8 mouse cellular contexts compared by ENCODE assay signal in the genomic region with DNA sequence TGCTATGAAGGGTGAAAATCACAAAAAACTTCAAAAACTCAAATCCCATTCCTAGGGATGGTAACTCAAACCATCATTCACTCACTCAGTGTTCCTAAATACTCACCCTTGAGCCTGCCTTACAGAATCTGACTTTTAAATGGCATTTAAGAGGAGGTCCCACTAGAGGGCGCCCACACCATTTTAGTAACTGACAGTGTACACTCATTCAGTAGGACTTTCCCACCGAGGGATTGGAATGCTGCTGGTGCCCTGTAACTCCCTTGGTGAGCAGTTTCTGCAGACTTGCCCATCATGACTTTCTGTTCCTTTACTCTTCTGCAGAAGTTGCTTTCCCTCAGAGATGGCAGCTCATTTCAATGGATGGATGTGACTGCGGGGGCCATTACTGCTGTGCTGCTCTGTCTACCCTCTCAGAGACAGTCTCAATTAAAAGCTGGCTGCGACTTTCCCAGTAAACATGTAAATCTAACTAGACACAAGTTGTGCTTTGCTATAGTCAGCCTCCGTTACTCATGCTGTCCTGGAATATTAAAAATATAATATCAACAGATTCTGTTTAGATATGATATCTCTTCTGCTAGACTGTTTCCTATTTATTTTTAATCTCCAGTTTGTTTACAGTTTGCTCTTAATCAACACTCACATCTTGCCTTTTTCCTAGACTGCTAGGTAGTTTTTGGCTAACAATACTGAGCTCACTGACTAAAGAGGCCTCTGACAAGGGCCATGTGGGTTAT.
DNase-seq lines count a peak whose midpoint lies in the region; ATAC-seq and TF ChIP-seq lines count a peak whose summit lies in the region.

No protein-coding gene starts in this region.

- peak; percentile 93 for ATAC-seq in forebrain, postnatal 0 days
- peak; percentile 89 for ATAC-seq in lung, embryonic 16.5 days (ENCODE audit: low read depth)

- no peak for TF ChIP-seq POLR2A in MEL (IDR thresholded peaks at IDR 0.05; ENCODE audit: control insufficient read depth in 1 of 2, insufficient read depth in 1 of 2, low read depth in 1 of 2, low read length in 2 of 2, poor library complexity in 1 of 2)

- WGBS in forebrain, postnatal 0 days: 41% methylated on average over 5 of the region's 5 CpGs
- WGBS in lung, embryonic 16.5 days: 30% methylated on average over 5 of the region's 5 CpGs

- no peak overlapping the region for H3K27ac ChIP-seq in MEL (ENCODE audit: control insufficient read depth, low read depth, low read length)
- H3K27ac ChIP-seq in forebrain, postnatal 0 days (ENCODE audit: low read depth, low read length): no peak overlapping the region
- H3K27ac ChIP-seq in lung, embryonic 16.5 days (ENCODE audit: low read length): no peak overlapping the region

- H3K4me3 ChIP-seq in MEL (ENCODE audit: control insufficient read depth in 1 of 2, insufficient read depth in 1 of 2, low read depth in 2 of 2, low read length in 2 of 2): no peak overlapping the region
- H3K4me3 ChIP-seq in forebrain, postnatal 0 days (ENCODE audit: low read depth, low read length): no peak overlapping the region
- H3K4me3 ChIP-seq in lung, embryonic 16.5 days (ENCODE audit: low read length): no peak overlapping the region

- TF ChIP-seq RAD21 in MEL (IDR thresholded peaks at IDR 0.05; ENCODE audit: low read depth, low read length): peak; percentile 86

- H3K9ac ChIP-seq in MEL (ENCODE audit: control insufficient read depth, low read depth, low read length, poor library complexity, severe bottlenecking): no peak overlapping the region
- no peak overlapping the region for H3K9ac ChIP-seq in forebrain, postnatal 0 days
- H3K9ac ChIP-seq in lung, embryonic 16.5 days (ENCODE audit: low read length): no peak overlapping the region

- peak; percentile 52 to 84 (median 67) for TF ChIP-seq CTCF in MEL (IDR thresholded peaks at IDR 0.05 in 2 of 3, conservative IDR thresholded peaks at IDR 0.05 in 1 of 3; ENCODE audit: control insufficient read depth in 1 of 3, insufficient read depth in 1 of 3, low read depth in 2 of 3, low read length in 3 of 3, poor library complexity in 1 of 3, severe bottlenecking in 1 of 3)
- peak; percentile 88 for TF ChIP-seq CTCF in forebrain, postnatal 0 days (IDR thresholded peaks at IDR 0.05; ENCODE audit: low read depth)

- no peaks in the 10 kb centered on the region for H3K4me1 ChIP-seq in MEL (ENCODE audit: control insufficient read depth in 1 of 2, insufficient read depth in 2 of 2, low read length in 2 of 2)
- H3K4me1 ChIP-seq in forebrain, postnatal 0 days (ENCODE audit: insufficient read depth): peaks cover 5% of the 10 kb centered on the region; the same call in 1 of the 2 replicates
- peaks cover 2% of the 10 kb centered on the region; the same call in 1 of the 2 replicates for H3K4me1 ChIP-seq in lung, embryonic 16.5 days (replicated peaks; ENCODE audit: control insufficient read depth, insufficient read depth, low read length)

- DNase-seq in MEL (ENCODE audit: low read depth, low spot score): peak; percentile 84
- DNase-seq in cerebellum, adult 11-12 months: peak; percentile 51
- DNase-seq in forebrain, postnatal 0 days: peak; percentile 92
- DNase-seq in heart, postnatal 4 days: peak; percentile 91
- peak; percentile 97 for DNase-seq in layer of hippocampus, adult 9-10 months (ENCODE audit: low spot score)
- DNase-seq in retina, adult 2 months (ENCODE audit: low read depth, low spot score): peak; percentile 68
- DNase-seq in thymus, postnatal 36 days: peak; percentile 32 to 62

- no peaks in the 10 kb centered on the region for H3K27me3 ChIP-seq in MEL (ENCODE audit: control insufficient read depth in 1 of 2, insufficient read depth in 2 of 2, low read length in 2 of 2)
- no peaks in the 10 kb centered on the region for H3K27me3 ChIP-seq in forebrain, postnatal 0 days (ENCODE audit: insufficient read depth, low read length)
- no peaks in the 10 kb centered on the region for H3K27me3 ChIP-seq in lung, embryonic 16.5 days (ENCODE audit: control insufficient read depth, insufficient read depth, low read depth, low read length)

- no peak overlapping the region for H3K4me2 ChIP-seq in forebrain, postnatal 0 days (ENCODE audit: low read depth)
- H3K4me2 ChIP-seq in lung, embryonic 16.5 days (ENCODE audit: low read depth, low read length): no peak overlapping the region

- no peaks in the 10 kb centered on the region for H3K79me2 ChIP-seq in MEL (ENCODE audit: control insufficient read depth, insufficient read depth, low read length, poor library complexity)

- TF ChIP-seq EP300 in MEL (IDR thresholded peaks at IDR 0.05; ENCODE audit: low read depth in 1 of 2, low read length in 2 of 2): no peak

- H3K36me3 ChIP-seq in MEL (ENCODE audit: control insufficient read depth in 1 of 2, insufficient read depth in 2 of 2, low read length in 2 of 2): no peaks in the 10 kb centered on the region
- H3K36me3 ChIP-seq in forebrain, postnatal 0 days (ENCODE audit: insufficient read depth): peaks cover 12% of the 10 kb centered on the region; the same call in 1 of the 2 replicates
- peaks cover 7% of the 10 kb centered on the region for H3K36me3 ChIP-seq in lung, embryonic 16.5 days (ENCODE audit: control insufficient read depth, insufficient read depth, low read length)

- H3K9me3 ChIP-seq in MEL (replicated peaks; ENCODE audit: insufficient read depth, low read length): no peaks in the 10 kb centered on the region
- no peaks in the 10 kb centered on the region for H3K9me3 ChIP-seq in forebrain, postnatal 0 days (ENCODE audit: low read length)
- H3K9me3 ChIP-seq in lung, embryonic 16.5 days (ENCODE audit: control insufficient read depth, low read length): no peaks in the 10 kb centered on the region

TF ChIP-seq in MEL, 35 proteins besides CTCF, POLR2A, EP300 and RAD21:
- TF ChIP-seq SMC3 (IDR thresholded peaks at IDR 0.05; ENCODE audit: low read depth, low read length): peak; percentile 73
- TF ChIP-seq MEF2A (IDR thresholded peaks at IDR 0.05; ENCODE audit: extremely low read depth, insufficient replicate concordance, low read depth, low read length, poor library complexity, severe bottlenecking): no peak
- TF ChIP-seq USF2 (IDR thresholded peaks at IDR 0.05; ENCODE audit: borderline replicate concordance in 1 of 2, insufficient read depth in 1 of 2, low read depth in 1 of 2, low read length in 2 of 2): no peak
- no peak for TF ChIP-seq ETS1 (IDR thresholded peaks at IDR 0.05; ENCODE audit: low read depth, low read length)
- TF ChIP-seq ELF1 (IDR thresholded peaks at IDR 0.05; ENCODE audit: low read depth, low read length): no peak
- peak; percentile 60 for TF ChIP-seq ZC3H11A (IDR thresholded peaks at IDR 0.05; ENCODE audit: low read depth, low read length)

Comparison
In these comparisons a context has a peak if more than half of its experiments do, and no peak if none do; other contexts are left out.
1. DNase-seq: peak in every context shown above with its lines; median percentile 97 in layer of hippocampus, adult 9-10 months; 92 in forebrain, postnatal 0 days; 91 in heart, postnatal 4 days; 84 in MEL; 68 in retina, adult 2 months; 51 in cerebellum, adult 11-12 months; 47 in thymus, postnatal 36 days.